Mouse (Mus musculus): ENCODE measurements around the gene Smim14. TPM values are rescaled to one million over a fixed set of nuclear protein-coding genes. Genes with fewer than 3 reads are reported as not detected.

The Smim14 gene
- polyA plus RNA-seq, 1 experiment from 2014 or later = 198 TPM

DNA sequence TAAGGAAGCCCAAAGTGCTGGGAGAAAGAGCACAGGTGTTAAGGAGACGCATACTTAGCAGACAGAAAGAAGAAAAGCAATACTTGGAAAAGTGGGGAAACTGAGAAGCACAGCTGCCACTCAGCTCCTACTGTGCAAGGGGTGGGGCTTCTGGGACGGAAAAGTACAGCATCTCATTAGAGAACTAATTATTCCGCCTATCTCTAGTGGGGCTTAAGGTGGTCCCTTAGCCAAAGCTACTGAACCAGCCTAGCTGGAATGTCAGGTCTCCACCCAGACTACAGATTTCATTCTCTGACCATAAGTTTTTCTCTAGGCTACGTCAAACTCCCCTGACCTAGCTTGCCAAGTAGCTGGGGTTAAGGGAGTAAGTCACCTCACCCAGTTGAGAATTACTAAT, 2.5 kb downstream of the Smim14 start:
- Histone ChIP-seq H3K9ac (replicated peaks; ENCODE audit: low read depth, low read length) (no peak overlapping the region), H3K4me1 (replicated peaks; ENCODE audit: control insufficient read depth, insufficient read depth, low read length) (peaks cover 10% of the 10 kb centered on the region), H3K9me3 (ENCODE audit: control insufficient read depth, low read length) (no peaks in the 10 kb centered on the region), H3K4me2 (ENCODE audit: low read length) (no peak overlapping the region), H3K27ac (ENCODE audit: low read length) (no peak overlapping the region), H3K27me3 (replicated peaks; ENCODE audit: control insufficient read depth, insufficient read depth, low read length) (no peaks in the 10 kb centered on the region), H3K4me3 (replicated peaks; ENCODE audit: low read length) (no peak overlapping the region), H3K36me3 (ENCODE audit: control insufficient read depth, insufficient read depth) (no peaks in the 10 kb centered on the region)
- WGBS = 53% methylated on average over 4 of the region's 4 CpGs
- no peak for ATAC-seq

DNA sequence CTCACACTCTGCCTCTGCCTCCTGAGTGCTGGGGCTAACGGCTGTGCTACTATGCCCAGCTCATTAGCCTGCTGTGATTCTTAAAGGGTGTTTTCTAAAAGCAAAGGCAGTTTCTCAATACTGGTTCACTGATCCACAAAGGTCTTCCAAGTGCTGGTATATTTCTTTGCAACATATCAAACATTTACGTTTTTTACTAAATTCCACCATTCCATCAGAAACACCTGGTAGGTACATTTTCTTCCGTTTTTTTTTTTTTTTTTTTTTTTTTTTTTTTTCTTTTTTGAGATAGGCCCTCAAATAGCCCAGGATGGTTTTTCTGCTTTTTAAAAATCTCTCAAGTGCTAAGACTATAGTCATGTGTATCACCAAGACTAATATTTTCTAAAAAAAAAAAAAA, 5.7 kb downstream of the Smim14 start:
- WGBS = 61% methylated on average over 3 of the region's 3 CpGs
- Histone ChIP-seq H3K27me3 (replicated peaks; ENCODE audit: control insufficient read depth, insufficient read depth, low read length) (no peaks in the 10 kb centered on the region), H3K27ac (ENCODE audit: low read length) (no peak overlapping the region), H3K9ac (replicated peaks; ENCODE audit: low read depth, low read length) (no peak overlapping the region), H3K9me3 (ENCODE audit: control insufficient read depth, low read length) (no peaks in the 10 kb centered on the region), H3K4me1 (replicated peaks; ENCODE audit: control insufficient read depth, insufficient read depth, low read length) (peaks cover under 1% of the 10 kb centered on the region; the same call in 1 of the 2 replicates), H3K36me3 (ENCODE audit: control insufficient read depth, insufficient read depth) (no peaks in the 10 kb centered on the region), H3K4me3 (replicated peaks; ENCODE audit: low read length) (no peak overlapping the region), H3K4me2 (ENCODE audit: low read length) (no peak overlapping the region)
- ATAC-seq = no peak

DNA sequence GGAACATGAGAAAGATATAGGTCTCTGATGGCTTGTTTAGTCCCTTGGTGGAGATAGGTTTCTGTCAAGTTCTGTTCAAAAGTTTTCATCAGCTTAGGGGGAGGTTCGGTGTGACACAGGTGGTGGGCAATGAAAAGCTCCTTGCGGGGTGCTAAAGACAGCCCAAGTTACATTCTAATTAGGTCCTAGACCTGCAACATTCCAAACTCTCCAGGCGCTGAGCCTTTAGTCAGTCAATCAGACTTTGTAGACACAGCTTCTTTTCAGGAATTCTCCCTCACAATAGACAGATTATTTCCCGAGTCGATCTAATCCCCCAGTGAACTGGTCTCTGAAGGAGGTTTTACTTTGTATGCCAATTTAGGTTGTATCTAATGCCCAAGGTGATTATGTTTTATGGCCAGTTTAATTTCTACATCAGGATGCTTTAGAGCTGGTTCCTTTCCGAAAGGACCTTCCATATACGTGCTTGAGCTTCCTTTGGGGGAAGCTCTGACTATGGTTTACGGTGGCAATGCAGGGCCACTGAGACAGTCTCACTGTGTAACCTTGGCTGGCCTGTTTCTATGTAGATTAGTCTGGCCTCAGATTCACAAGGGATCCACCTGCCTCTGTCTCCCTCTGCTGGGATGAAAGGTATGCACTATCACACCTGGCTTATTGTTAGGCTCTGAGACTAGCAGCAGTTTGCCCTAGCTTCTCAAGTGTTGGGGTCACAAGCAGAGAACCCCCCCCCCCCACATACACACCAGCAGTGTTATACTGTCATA, 11.1 kb downstream of the Smim14 start:
- Histone ChIP-seq H3K9me3 (ENCODE audit: control insufficient read depth, low read length) (no peaks in the 10 kb centered on the region), H3K4me1 (replicated peaks; ENCODE audit: control insufficient read depth, insufficient read depth, low read length) (no peaks in the 10 kb centered on the region), H3K27me3 (replicated peaks; ENCODE audit: control insufficient read depth, insufficient read depth, low read length) (no peaks in the 10 kb centered on the region), H3K4me3 (replicated peaks; ENCODE audit: low read length) (no peak overlapping the region), H3K4me2 (ENCODE audit: low read length) (no peak overlapping the region), H3K9ac (replicated peaks; ENCODE audit: low read depth, low read length) (no peak overlapping the region), H3K27ac (ENCODE audit: low read length) (no peak overlapping the region), H3K36me3 (ENCODE audit: control insufficient read depth, insufficient read depth) (no peaks in the 10 kb centered on the region)
- WGBS = 3% methylated on average over 8 of the region's 8 CpGs
- no peak for ATAC-seq

DNA sequence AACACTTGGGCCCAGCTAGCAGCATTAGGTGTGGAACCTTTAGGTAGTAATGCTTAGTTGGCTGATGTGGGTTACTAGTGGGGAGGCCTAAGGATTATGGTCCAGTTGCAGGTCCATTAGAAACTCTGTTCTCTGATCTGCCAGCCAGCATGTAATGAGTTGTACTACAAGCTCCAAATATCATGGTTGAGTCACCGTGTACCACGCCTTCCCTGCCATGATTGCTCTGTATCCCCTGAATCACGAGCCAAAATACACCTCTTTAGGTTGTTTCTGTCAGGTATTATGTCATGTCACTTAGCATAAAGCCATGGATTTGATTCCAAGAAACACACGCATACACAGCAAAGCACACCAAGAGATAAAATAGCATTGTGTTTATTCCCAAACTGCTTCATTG, 12.2 kb downstream of the Smim14 start:
- no peak overlapping the region for H3K4me2 ChIP-seq (ENCODE audit: low read length)

DNA sequence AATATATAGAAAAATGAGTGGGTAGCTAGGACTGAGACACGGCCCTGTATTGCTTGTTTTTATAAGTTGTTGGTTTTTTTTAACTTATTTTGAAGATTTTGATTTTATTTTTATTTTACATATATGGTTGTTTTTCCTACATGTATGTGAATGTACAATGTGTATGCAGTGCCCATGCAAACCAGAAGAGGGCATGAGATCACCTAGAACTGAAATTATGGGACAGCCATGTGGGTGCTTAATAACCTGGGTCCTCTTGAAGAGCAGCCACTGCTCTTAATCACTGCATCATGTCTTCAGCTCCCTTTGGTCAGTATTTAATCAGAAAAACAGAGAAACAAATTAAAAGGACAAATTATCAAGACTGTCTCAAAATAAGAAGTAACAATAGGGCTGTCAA, 15.2 kb downstream of the Smim14 start:
- H3K4me3 ChIP-seq (replicated peaks; ENCODE audit: low read length) = no peak overlapping the region
- 91% methylated on average over 1 of the region's 1 CpGs for WGBS
- H3K27ac ChIP-seq (ENCODE audit: low read length) = no peak overlapping the region
- H3K27me3 ChIP-seq (replicated peaks; ENCODE audit: control insufficient read depth, insufficient read depth, low read length) = no peaks in the 10 kb centered on the region
- no peaks in the 10 kb centered on the region for H3K4me1 ChIP-seq (replicated peaks; ENCODE audit: control insufficient read depth, insufficient read depth, low read length)
- no peak overlapping the region for H3K4me2 ChIP-seq (ENCODE audit: low read length)
- no peaks in the 10 kb centered on the region for H3K9me3 ChIP-seq (ENCODE audit: control insufficient read depth, low read length)
- ATAC-seq = no peak
- H3K9ac ChIP-seq (replicated peaks; ENCODE audit: low read depth, low read length) = no peak overlapping the region
- H3K36me3 ChIP-seq (ENCODE audit: control insufficient read depth, insufficient read depth) = no peaks in the 10 kb centered on the region

More for the DNA sequence above, 12.2 kb downstream of the Smim14 start:
- no peak overlapping the region for H3K4me3 ChIP-seq (replicated peaks; ENCODE audit: low read length)
- 50% methylated on average over 4 of the region's 4 CpGs for WGBS
- ATAC-seq = no peak
- H3K9me3 ChIP-seq (ENCODE audit: control insufficient read depth, low read length) = no peaks in the 10 kb centered on the region
- no peaks in the 10 kb centered on the region for H3K36me3 ChIP-seq (ENCODE audit: control insufficient read depth, insufficient read depth)
- H3K9ac ChIP-seq (replicated peaks; ENCODE audit: low read depth, low read length) = no peak overlapping the region
- H3K27me3 ChIP-seq (replicated peaks; ENCODE audit: control insufficient read depth, insufficient read depth, low read length) = no peaks in the 10 kb centered on the region
- H3K4me1 ChIP-seq (replicated peaks; ENCODE audit: control insufficient read depth, insufficient read depth, low read length) = no peaks in the 10 kb centered on the region
- no peak overlapping the region for H3K27ac ChIP-seq (ENCODE audit: low read length)

DNA sequence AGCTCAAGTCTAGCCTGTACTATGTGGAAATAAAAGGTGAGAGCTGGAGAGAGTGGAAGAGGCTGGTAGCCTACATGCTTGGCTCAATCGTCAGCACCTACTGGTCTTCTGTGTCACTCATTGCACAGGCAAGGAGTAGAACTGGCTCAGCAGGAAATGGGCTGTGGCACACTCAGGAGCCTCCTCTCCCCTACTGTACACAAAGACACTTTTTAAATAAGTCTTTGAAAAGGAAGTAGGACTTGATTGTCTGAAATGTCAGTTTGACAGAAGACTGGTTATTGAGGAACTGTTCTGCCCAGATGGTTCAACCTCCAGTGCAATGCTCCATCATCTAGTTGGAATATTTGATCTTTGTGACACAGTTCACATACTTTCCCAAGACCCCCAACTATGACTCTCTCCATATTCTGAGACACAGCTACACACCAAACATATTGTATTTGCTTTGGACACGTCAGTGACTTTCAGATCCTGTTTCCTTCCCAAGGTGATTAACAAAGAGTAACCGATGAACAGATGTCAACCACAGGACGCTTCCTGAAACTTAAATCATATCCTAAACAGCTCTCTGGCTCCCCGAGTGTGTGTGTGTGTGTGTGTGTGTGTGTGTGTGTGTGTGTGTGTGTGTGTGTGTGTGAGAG, 22.2 kb downstream of the Smim14 start:
- Histone ChIP-seq H3K4me3 (replicated peaks; ENCODE audit: low read length) (no peak overlapping the region), H3K36me3 (ENCODE audit: control insufficient read depth, insufficient read depth) (no peaks in the 10 kb centered on the region), H3K9me3 (ENCODE audit: control insufficient read depth, low read length) (no peaks in the 10 kb centered on the region), H3K27ac (ENCODE audit: low read length) (no peak overlapping the region), H3K4me2 (ENCODE audit: low read length) (no peak overlapping the region), H3K27me3 (replicated peaks; ENCODE audit: control insufficient read depth, insufficient read depth, low read length) (no peaks in the 10 kb centered on the region), H3K9ac (replicated peaks; ENCODE audit: low read depth, low read length) (no peak overlapping the region), H3K4me1 (replicated peaks; ENCODE audit: control insufficient read depth, insufficient read depth, low read length) (no peaks in the 10 kb centered on the region)
- no peak for ATAC-seq
- WGBS = 79% methylated on average over 5 of the region's 5 CpGs

DNA sequence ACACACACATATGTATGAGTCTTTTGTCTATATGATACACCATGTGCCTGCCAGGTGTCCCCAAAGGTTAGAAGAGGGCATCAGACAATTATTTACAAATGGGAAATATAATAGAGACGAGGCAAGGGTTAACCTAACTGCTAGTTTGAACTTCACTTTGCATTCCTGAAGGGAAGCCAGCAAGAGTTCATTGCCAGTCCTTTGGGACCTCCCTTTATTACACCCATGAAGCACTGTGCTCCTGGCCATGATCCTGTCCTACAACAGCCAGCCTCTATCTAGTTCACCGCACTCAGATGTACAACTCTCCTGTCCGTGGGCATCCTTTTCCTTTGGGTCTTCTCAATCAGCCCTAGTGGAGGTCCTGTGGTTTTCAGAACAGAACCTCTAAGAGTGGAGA, 23.5 kb downstream of the Smim14 start:
- Histone ChIP-seq H3K4me3 (replicated peaks; ENCODE audit: low read length) (no peak overlapping the region), H3K9ac (replicated peaks; ENCODE audit: low read depth, low read length) (no peak overlapping the region), H3K4me2 (ENCODE audit: low read length) (no peak overlapping the region), H3K27ac (ENCODE audit: low read length) (no peak overlapping the region), H3K36me3 (ENCODE audit: control insufficient read depth, insufficient read depth) (no peaks in the 10 kb centered on the region), H3K9me3 (ENCODE audit: control insufficient read depth, low read length) (no peaks in the 10 kb centered on the region), H3K27me3 (replicated peaks; ENCODE audit: control insufficient read depth, insufficient read depth, low read length) (no peaks in the 10 kb centered on the region), H3K4me1 (replicated peaks; ENCODE audit: control insufficient read depth, insufficient read depth, low read length) (no peaks in the 10 kb centered on the region)
- whole genome bisulfite sequencing = 84% methylated on average over 3 of the region's 3 CpGs
- no peak for ATAC-seq

DNA sequence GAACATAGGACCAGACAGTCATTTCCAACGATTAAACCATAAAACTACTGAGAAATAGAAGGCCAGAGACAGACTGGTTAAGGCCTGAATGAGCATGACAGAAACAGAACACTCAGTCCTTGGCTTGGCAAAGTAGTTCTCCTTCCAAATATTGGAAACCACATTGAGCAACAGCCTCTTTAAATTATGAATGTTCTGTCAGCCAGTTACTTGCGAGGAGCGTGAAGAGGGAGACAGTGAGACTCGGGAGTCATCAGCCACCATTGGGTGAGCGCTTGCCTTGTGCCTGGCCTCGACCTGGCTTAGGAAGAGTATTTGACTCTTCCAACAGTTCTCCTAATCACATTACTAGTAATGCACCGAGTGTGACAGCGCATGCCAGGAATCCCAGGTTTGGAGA, 28.6 kb downstream of the Smim14 start:
- Histone ChIP-seq H3K36me3 (ENCODE audit: control insufficient read depth, insufficient read depth) (no peaks in the 10 kb centered on the region), H3K27ac (ENCODE audit: low read length) (no peak overlapping the region), H3K9me3 (ENCODE audit: control insufficient read depth, low read length) (no peaks in the 10 kb centered on the region), H3K4me2 (ENCODE audit: low read length) (no peak overlapping the region), H3K27me3 (replicated peaks; ENCODE audit: control insufficient read depth, insufficient read depth, low read length) (no peaks in the 10 kb centered on the region), H3K4me3 (replicated peaks; ENCODE audit: low read length) (no peak overlapping the region), H3K9ac (replicated peaks; ENCODE audit: low read depth, low read length) (no peak overlapping the region), H3K4me1 (replicated peaks; ENCODE audit: control insufficient read depth, insufficient read depth, low read length) (no peaks in the 10 kb centered on the region)
- WGBS = 87% methylated on average over 8 of the region's 8 CpGs
- no peak for ATAC-seq

DNA sequence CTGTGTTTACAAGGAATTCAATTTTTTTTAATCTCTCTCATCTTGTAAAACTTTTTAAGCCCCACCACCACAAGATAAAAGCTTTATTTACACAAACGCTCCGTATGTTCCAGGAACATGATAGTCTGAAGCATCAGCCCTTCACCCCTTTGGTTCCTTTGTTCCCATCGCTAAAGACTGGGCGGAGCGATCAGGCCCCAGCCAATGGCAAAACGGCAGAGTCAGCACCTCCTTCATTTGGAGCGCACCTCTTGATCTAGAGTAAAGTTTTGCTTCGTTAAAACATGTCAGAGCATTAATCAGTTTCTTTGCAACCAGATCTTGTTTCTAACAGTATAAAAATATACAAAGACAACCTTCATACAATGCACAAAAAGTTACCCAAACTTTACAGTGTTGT, 31.2 kb downstream of the Smim14 start:
- Histone ChIP-seq H3K4me2 (ENCODE audit: low read length) (peak overlapping the region; percentile 11), H3K4me1 (replicated peaks; ENCODE audit: control insufficient read depth, insufficient read depth, low read length) (no peaks in the 10 kb centered on the region), H3K27ac (ENCODE audit: low read length) (no peak overlapping the region), H3K36me3 (ENCODE audit: control insufficient read depth, insufficient read depth) (no peaks in the 10 kb centered on the region), H3K9ac (replicated peaks; ENCODE audit: low read depth, low read length) (no peak overlapping the region), H3K9me3 (ENCODE audit: control insufficient read depth, low read length) (no peaks in the 10 kb centered on the region), H3K27me3 (replicated peaks; ENCODE audit: control insufficient read depth, insufficient read depth, low read length) (no peaks in the 10 kb centered on the region), H3K4me3 (replicated peaks; ENCODE audit: low read length) (no peak overlapping the region)
- WGBS = 8% methylated on average over 8 of the region's 8 CpGs
- ATAC-seq = no peak
